Mouse (Mus musculus): ENCODE results near the gene Gm6592.
"Not testable (repeated sequence)": the region's sequence is repeated elsewhere in the genome, so short reads cannot be mapped to it uniquely, and the experiment has no call there.

Gm6592 gene

GRCm38 (mm10) chrX:8843694-8844093 is at the start of gene Gm6592:
Gm6592 (plus strand) TSS chrX:8843994.
- no peak for ATAC-seq (ENCODE audit: low TSS enrichment)

DNA sequence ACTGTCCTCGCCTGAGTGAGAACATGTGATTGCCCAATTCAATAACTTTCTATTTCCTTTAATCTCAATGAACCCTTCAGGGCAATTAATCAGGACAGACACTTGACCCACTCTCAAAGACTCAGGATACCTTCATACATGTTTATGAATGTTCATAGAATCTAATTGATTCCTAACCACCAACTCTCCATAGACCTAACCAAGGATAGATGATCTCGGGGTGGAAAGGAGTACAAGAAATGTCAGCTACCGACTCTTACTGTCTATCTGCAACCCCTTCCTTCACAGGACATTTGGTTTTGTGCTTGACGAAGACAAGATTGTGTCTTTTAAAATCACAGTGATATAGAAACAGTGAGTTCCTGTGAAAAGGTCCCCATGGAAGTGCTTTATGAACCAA is 40.4 kb upstream of the Gm6592 start, which contains the start of gene Ssxb5:
TSS of gene Ssxb5 (plus strand) at position 301 of the 400 bp plus-strand sequence.
- not testable (repeated sequence) for ATAC-seq (ENCODE audit: low TSS enrichment)

- no peak for ATAC-seq (ENCODE audit: low TSS enrichment)
These were observed 11.8 kb upstream of the Gm6592 start for GRCm38 (mm10) chrX:8832043-8832442.

GRCm38 (mm10) chrX:8852486-8852885 is 8.7 kb downstream of the Gm6592 start:
- ATAC-seq (ENCODE audit: low TSS enrichment) = no peak

DNA sequence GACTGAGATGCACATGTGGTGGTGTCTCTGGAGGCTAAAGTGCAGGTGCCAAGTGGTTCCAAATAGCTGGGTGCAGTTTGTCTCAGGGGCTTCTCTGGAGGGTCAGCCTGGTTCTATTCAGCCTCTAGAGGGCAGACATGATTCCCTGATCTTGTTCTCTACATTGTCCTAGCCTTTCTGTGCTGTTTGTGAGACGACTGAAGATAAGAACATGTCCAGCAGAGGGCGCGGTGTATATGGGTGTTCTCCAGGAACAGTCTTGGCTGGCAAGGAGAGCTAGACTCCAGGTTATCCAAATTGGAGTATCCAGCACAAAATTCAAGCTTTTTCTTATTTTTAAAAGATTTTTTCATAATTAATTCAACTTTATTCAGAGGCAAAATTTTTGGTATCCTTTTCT is 20.5 kb downstream of the Gm6592 start:
- ATAC-seq (ENCODE audit: low TSS enrichment) = peak; percentile 85

GRCm38 (mm10) chrX:8873953-8874352 is 30.2 kb downstream of the Gm6592 start, which contains the start of gene Gm5751:
Gm5751 (plus strand) TSS chrX:8874253.
- ATAC-seq (ENCODE audit: low TSS enrichment) = not testable (repeated sequence)

DNA sequence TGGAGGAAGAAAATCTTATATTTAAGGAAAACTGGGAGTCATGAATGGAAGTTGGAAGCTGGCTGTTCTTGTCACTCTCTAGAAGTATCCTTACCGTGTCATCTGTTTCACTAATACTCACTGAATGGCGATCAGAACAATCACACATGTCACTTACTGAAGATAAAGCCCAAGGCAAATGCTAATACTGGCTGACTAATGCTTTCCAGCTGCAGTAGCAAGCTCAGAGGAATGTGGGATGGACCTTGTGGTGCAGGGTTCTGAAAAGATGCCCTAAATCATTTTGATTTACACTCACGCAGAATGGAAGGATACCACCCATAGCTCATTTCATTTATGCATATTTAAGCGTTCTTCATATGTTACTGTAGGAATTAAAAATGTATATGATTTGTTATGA is 40.5 kb downstream of the Gm6592 start:
- no peak for ATAC-seq (ENCODE audit: low TSS enrichment)

- ATAC-seq (ENCODE audit: low TSS enrichment) = no peak
These were observed 48.2 kb downstream of the Gm6592 start for GRCm38 (mm10) chrX:8891975-8892342.

GRCm38 (mm10) chrX:8892343-8893155 is 48.8 kb downstream of the Gm6592 start, which contains the start of gene B630019K06Rik:
B630019K06Rik (plus strand) TSS chrX:8892382.
- peak; percentile 90 for ATAC-seq (ENCODE audit: low TSS enrichment)

GRCm38 (mm10) chrX:8893182-8893651 is 49.4 kb downstream of the Gm6592 start:
- peak; percentile 74 for ATAC-seq (ENCODE audit: low TSS enrichment)

All from frontal cortex, adult (tissue).